Comparison of ENCODE assay signal across 8 mouse cellular contexts in the genomic region with DNA sequence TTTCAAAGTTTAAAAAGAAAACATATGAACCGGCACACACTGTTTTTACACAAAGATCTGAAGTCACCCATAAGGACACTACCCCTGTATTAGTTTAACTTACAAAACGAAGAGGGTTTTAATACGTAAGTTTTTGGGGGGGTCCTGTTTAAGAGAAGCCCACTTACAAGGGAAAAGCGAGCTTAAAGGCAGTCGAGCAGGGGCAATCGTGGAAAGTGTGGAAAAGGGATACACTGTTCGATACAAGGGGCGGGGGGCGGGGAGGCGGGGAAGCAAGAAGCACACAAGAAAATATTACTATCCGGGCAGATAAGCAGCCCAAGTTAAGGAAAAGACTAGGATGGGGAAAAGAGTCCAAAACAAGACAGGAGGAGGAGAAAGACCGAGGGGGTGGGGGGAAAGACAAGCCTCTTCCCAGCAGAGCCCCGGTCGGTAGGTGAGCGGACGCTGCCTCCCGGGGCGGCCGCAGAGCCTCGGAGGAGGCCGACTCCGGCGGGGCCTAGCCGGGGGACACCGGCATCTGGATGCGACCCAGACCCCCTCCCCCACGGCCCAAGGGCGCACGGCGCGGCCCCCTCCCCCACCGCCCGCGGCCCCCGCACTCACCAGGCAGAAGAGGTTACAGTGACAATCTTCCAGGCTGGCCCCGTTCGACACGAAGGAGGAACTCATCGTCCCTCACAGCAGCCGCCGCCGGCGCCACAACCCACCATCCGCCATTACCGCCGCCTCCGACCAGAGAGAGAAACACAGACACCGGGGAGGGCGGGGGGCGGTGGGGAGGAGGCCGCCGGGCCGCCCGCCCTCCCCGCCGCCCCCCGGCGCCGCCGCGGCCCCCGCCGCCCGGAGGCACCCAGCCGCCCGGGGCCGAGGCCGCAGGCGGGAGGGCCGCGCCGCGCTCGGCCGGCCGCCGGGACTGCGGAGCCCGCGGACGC. TPM values are rescaled to one million over a fixed set of nuclear protein-coding genes. Genes with fewer than 3 reads are reported as not detected.
DNase-seq lines count a peak whose midpoint lies in the region; ATAC-seq lines count a peak whose summit lies in the region.

Med13 (minus strand) TSS at position 749 of the 935 bp plus-strand sequence.

- intact Hi-C loops in left cerebral cortex, postnatal 14 days (cut with DNase I), result loop anchor here (5.0 kb wide), 2 partner anchors 80 to 100 kb away; partner anchors contain the start of gene Ints2

- H3K9ac ChIP-seq in hindbrain, embryonic 16.5 days (ENCODE audit: low read depth, low read length), result peak within 1 kb of the TSS; percentile 97

- no peaks in the 10 kb centered on the region for H3K36me3 ChIP-seq in hindbrain, embryonic 16.5 days (ENCODE audit: control insufficient read depth, insufficient read depth, low read length)

- H3K4me2 ChIP-seq in hindbrain, embryonic 16.5 days (ENCODE audit: low read length), result peak within 1 kb of the TSS; percentile 89

- peak within 1 kb of the TSS; percentile 97 for H3K27ac ChIP-seq in hindbrain, embryonic 16.5 days (ENCODE audit: low read depth, low read length)

- under 1% methylated on average over 61 of the region's 81 CpGs for WGBS in hindbrain, embryonic 16.5 days

- H3K4me3 ChIP-seq in hindbrain, embryonic 16.5 days (ENCODE audit: low read length), result peak within 1 kb of the TSS; percentile 69

- ATAC-seq in hindbrain, embryonic 16.5 days, result peak; percentile 66
- 0 out of 2 replicates have a peak, but pooled peaks have one; percentile 10 for ATAC-seq in megakaryocyte progenitor cell, adult 5-6 weeks (replicated peaks; ENCODE audit: poor library complexity)

- peaks cover 27% of the 10 kb centered on the region for H3K4me1 ChIP-seq in hindbrain, embryonic 16.5 days (ENCODE audit: control insufficient read depth, insufficient read depth, low read depth, low read length)

- H3K27me3 ChIP-seq in hindbrain, embryonic 16.5 days (replicated peaks; ENCODE audit: control insufficient read depth, insufficient read depth, low read length), result no peaks in the 10 kb centered on the region

- H3K9me3 ChIP-seq in hindbrain, embryonic 16.5 days (ENCODE audit: control insufficient read depth, low read length), result no peaks in the 10 kb centered on the region

- peak; percentile 46 to 55 for DNase-seq in adrenal gland, adult 18-20 months (ENCODE audit: low spot score in 2 of 2)
- peak; percentile 29 to 64 for DNase-seq in cerebellum, postnatal 4 days (ENCODE audit: low spot score in 2 of 2)
- DNase-seq in gastrocnemius, adult 8-10 months (ENCODE audit: low spot score in 2 of 2), result peak; percentile 6 to 26
- peak; percentile 18 to 39 for DNase-seq in left cerebral cortex, postnatal 14 days (ENCODE audit: low spot score in 2 of 2)
- peak; percentile 53 for DNase-seq in right cerebral cortex, postnatal 14 days
- DNase-seq in urinary bladder, postnatal 4 days (ENCODE audit: low spot score in 2 of 2), result peak; percentile 41 to 62

RNA-seq across cellular contexts. Expression of gene Med13, which starts in this region (rescaled TPM):
- 10 to 100 TPM; 42.3 to 42.5 TPM for total RNA-seq in adrenal gland, adult 18-20 months (2021)
- 10 to 100 TPM; 31.1 to 49.8 (median 34.2) TPM for total RNA-seq in gastrocnemius, adult 8-10 months (2022)
- 6.7 and 7.4 TPM in 2 replicates for polyA plus RNA-seq in hindbrain, embryonic 16.5 days (2015; fragmentation: Nextera tagmentation; extraction: Ambion mirVana)
- total RNA-seq in left cerebral cortex, postnatal 14 days (2021), result 10 to 100 TPM; 60.3 to 68.0 TPM
- total RNA-seq in megakaryocyte progenitor cell, adult 5-6 weeks (2015), result 52.0 and 54.5 TPM in 2 replicates
- total RNA-seq in megakaryocyte progenitor cell, adult 5-6 weeks (2017), result 46.1 and 47.8 TPM in 2 replicates

Comparison
In these comparisons a context has a peak if more than half of its experiments do, and no peak if none do; other contexts are left out.
1. Peak in every context shown above with its lines: DNase-seq, ATAC-seq, H3K4me3 ChIP-seq and H3K27ac ChIP-seq.